ENCODE assay signal across 8 mouse cellular contexts in the genomic region with DNA sequence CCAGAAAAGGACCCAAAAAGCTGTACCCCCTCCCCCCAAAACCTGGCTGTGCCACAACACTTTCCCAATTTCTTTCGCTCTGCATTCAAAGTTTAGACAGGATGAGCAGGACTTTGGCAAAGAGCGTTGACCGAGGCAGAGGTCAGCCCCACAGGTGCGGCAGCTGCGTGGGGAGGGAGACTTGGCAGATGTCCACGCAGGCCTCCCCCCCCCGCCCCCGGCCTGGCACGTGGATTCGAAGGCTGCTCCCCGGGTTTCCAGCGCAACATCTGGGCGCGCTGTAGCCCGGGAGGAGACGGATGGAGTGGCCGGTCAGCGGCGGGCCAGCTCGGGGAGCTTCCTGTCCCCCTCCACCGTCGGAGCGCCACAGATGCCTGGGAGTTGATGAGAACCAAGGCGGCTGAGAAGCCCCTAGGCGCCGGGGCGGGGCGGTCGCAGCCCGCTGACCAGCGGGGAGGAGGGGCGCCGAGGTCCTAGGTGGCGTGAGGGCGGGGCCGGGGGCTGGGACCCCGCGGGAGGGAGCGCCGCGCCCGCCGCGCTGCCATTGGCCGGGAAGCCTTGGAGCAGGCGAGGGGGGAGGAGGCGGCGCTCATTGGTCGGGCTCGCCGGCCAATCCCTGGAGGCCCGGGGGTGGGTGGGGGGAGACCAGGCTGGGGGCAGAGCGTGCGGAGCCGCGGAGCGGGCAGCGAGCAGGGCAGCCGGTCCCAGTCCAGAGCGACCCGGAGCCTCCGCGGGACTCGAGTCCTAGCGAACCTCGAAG. TPM values are rescaled to one million over a fixed set of nuclear protein-coding genes. Genes with fewer than 3 reads are reported as not detected.
A peak's percentile ranks its signal among the peaks of the same experiment; 100 is the strongest.
DNase-seq lines count a peak whose midpoint lies in the region; ATAC-seq lines count a peak whose summit lies in the region.

Gene Cnn3, plus strand, starts transcription at position 637 of the 760 bp plus-strand sequence.

- intact Hi-C loops in gastrocnemius, postnatal 14 days (cut with DNase I; ENCODE audit: low total_unique reads) = loop anchor here (5.0 kb wide), 1 partner anchor 71 kb away; no protein-coding TSS in a partner anchor

- peak; percentile 88 to 89 for DNase-seq in adrenal gland, adult 18-20 months (ENCODE audit: low spot score in 2 of 2)
- DNase-seq in embryo, embryonic 10.5 days (ENCODE audit: low spot score) = peak; percentile 98
- DNase-seq in gastrocnemius, postnatal 14 days = peak; percentile 96
- peak; percentile 55 for DNase-seq in induced T-regulatory cell, adult 2 months (ENCODE audit: low read depth)
- peak; percentile 37 to 82 for DNase-seq in left cerebral cortex, adult 8-10 months (ENCODE audit: low spot score in 2 of 2)
- peak; percentile 86 for DNase-seq in right cerebral cortex, postnatal 14 days
- peak; percentile 86 for DNase-seq in urinary bladder, postnatal 25 days (ENCODE audit: low spot score)

- peak; percentile 68 for ATAC-seq in megakaryocyte progenitor cell, adult 5-6 weeks (replicated peaks; ENCODE audit: poor library complexity)

RNA-seq across cellular contexts. Expression of gene Cnn3, which starts in this region (rescaled TPM):
- 100 to 1,000 TPM; 349 to 353 TPM for total RNA-seq in adrenal gland, adult 18-20 months (2021)
- 10 to 100 TPM; 54.0 to 64.5 TPM for total RNA-seq in gastrocnemius, postnatal 14 days (2021)
- 100 to 1,000 TPM in 1 of 4 experiments, 10 to 100 TPM in 3; 69.4 to 104 (median 78.6) TPM for total RNA-seq in left cerebral cortex, adult 8-10 months (2022)
- 38.8 and 43.0 TPM in 2 replicates for total RNA-seq in megakaryocyte progenitor cell, adult 5-6 weeks (2015)
- total RNA-seq in megakaryocyte progenitor cell, adult 5-6 weeks (2017) = 21.2 and 28.5 TPM in 2 replicates

Comparison
In these comparisons a context has a peak if more than half of its experiments do, and no peak if none do; other contexts are left out.
1. Peak in every context shown above with its lines: DNase-seq and ATAC-seq.